Mouse (Mus musculus) common myeloid progenitor, adult 5-6 weeks (primary cell): ENCODE measurements around the gene St6gal1. TPM values are rescaled to one million over a fixed set of nuclear protein-coding genes. Genes with fewer than 3 reads are reported as not detected.

Experiments used
- ATAC-seq: replicated peaks from 2 replicates; pipeline ENCODE4 v1.8.0; 2016; ENCODE audit warnings: low read depth, mild to moderate bottlenecking, moderate TSS enrichment, inconsistent platforms; ENCODE audit not compliant: poor library complexity, severe bottlenecking
- total RNA-seq: library from RNA; stranded (forward); fragments of 200-1000, 187-1606 nt; gene quantifications from 2 replicates; pipeline ENCODE4 v1.2.3, GENCODE M21; 2017

St6gal1 gene
- total RNA-seq, 1 experiment from 2014 or later = 0.41 TPM

DNA sequence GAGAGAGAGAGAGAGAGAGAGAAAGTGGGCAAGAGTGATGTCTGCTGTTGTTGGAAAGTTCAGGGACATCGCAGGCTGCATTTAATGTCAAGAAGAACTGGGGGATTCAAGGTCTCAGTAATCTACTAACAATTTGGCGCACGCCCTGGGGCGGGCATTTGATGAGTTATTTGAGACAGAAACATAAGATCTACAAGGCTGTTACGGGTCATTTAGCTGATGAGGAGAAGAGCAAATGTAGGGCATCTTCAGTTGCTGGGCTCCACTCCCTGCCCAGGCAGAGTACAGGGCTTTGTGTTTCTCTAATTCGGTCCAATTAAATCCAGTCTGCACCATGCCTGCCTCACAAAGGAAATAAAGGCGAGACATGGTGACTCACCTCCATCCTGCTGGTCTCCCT, 19.9 kb downstream of the St6gal1 start:
- no peak for ATAC-seq

DNA sequence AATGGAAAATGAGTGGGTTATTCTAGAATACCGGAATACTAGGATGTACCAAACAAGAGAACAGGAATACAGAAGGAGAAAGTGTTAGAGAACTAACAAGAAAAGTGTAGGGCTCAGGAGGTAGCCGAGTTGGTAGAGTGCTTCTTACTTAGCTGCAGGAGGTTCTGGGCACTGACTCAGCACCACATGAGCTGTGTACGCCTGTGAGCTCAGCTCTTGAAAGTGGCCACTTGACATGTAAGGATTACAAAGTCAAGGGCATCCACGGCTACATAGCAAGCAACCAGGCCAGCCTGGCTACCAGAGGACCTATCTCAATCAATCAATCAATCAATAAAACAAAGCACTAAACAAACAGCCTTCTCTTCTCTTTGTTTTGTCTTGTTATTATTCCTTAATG, 24.7 kb downstream of the St6gal1 start:
- no peak for ATAC-seq

DNA sequence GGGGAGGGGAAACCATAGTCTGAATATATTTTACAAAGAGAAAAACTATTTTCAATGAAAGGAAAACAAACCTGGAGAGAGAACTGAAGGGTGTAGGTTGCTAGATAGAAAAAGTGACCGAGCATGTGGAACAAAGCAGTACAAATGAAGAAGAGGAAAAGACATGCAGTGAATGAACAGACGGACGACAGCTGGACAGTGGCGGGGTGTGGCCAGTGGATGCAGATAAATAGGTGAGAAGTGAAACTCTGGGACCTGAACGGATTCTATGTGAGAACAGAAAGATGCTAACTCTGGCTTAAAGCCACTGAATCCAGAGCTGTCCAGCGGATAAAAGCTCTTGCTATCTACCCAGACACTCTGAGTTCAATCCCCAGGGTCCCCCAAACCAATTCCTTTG, 25.2 kb downstream of the St6gal1 start:
- ATAC-seq = no peak

DNA sequence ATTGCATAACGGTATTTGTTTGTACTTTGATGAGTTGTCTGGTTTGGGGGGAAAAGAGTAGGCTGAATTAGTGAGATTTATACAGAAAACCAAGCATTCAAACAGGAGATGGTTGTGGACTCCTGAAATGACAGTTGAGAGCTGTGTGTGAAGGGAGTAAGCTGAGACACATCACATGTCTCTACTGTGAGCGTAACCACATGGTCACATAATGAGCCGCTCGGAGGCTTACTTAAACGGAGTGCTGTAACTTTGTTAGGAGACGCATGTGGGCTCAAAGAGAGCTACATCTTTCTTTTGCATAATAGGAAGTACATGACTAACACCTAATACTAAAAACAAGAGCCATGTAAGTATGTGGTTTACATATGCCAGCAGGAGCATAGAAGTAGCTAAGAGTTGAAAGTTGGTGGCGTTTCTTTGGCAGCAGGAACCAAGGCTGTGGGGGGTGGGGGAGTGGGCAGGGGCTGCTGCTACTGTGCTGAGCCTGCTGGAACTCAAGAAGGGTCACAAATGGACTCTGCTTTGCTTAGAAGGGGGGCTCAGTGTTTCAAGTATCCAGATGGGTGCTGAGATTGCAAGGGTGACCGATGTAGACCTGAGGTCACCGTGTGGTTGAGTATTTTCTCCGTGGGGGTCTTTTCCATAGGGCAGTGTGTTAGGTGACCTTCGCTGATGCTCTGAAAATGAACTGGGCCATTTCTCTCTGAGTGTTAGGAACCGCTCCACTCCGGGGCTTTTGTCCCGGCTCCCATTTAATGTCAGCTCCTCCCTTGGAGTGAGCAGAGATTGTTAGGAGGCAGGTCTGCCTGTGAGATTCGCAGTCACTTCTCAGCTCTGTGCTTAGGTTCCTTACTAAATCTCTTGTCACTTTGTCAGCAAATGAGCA, 26.3 kb downstream of the St6gal1 start:
- ATAC-seq = no peak

DNA sequence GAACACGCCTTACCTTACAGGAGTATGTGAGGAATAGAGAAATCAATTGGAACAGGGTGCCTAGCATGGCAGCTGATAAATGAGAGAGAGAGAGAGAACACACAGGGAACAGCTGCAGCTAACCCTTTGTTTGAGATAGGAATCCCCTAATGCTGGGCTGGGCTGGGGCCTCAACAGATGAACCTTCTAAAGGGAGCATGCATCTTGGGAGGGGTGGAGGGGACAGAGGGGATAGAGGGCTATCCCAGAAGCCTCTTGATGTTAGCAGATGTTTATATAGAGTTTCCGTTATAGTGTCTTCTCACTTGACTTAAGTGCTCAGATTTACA, 26.9 kb downstream of the St6gal1 start:
- ATAC-seq = no peak

DNA sequence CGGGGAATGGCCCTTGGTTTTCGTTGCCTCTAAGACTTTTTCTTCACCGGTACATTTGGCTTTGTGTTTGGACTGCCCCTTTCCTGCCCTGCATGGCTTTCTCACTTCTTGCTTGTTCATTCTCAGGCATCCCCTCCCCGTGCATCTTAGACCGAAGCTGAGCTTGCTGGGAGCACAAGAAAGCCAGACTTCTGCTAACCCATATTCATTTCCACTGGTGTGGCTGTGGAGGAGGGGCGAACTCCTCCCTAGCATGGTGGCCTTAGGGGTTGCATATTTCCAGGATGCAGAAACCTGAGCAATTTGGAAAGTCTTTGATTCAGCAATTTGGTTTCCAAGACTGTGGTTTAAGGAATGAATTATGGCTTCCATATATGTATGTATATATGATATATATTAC, 29.1 kb downstream of the St6gal1 start:
- ATAC-seq = no peak

DNA sequence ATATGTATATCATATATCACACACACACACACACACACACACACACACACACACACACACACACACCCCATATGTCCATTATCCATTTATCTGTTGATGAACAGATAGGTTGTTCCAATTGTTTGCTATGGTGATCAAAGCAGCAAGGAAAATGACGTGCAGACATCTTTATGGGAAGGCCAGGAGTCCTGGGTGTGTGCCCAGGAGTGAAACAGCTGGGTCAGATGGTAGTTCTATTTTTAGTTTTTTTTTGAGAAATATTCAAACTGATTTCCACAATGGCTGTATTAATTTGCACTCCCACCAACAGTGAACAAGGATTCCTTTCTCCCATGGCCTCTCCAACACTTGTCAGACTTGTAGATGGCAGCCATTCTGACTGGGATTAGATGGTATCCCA, 29.5 kb downstream of the St6gal1 start:
- ATAC-seq = no peak

DNA sequence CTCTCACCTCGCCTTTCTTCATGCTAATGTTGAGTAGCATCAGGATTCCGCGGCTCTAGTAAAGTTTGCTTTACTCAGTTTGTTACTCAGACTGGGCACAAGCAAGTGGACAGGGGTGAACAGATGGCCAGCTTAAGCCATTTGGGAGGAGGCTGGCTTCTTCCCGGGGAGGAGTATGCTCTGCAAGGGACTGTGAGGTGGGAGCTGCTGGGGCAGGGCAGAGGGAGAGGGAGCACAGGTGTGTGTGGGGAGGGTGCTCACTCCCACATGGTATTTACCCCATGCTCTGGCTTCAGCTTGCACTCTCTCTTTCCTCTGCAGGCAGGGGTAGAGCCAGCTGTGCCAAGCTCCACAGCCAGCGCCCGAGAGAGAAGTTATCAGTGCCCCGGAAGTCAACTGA, 32.1 kb downstream of the St6gal1 start:
- ATAC-seq = no peak

DNA sequence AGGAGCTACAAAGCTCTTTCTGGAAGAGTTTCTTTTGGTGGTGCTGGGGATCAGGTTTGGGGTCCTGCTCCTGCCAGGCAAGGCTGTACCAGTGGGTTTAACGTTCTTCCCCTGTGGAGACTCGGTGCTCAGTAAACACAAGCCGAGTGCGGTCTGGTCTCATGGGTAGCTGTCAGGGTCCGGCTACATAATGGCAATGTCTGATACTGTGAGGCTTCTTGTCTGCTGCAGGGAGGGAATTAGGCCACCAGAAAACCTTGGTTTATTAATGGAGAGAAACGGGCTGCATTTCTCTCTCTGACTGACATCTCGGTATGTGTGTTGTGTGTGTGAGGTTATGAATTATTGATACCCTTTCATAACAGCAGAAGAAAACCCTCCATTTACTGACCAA, 33.9 kb downstream of the St6gal1 start:
- ATAC-seq = no peak

DNA sequence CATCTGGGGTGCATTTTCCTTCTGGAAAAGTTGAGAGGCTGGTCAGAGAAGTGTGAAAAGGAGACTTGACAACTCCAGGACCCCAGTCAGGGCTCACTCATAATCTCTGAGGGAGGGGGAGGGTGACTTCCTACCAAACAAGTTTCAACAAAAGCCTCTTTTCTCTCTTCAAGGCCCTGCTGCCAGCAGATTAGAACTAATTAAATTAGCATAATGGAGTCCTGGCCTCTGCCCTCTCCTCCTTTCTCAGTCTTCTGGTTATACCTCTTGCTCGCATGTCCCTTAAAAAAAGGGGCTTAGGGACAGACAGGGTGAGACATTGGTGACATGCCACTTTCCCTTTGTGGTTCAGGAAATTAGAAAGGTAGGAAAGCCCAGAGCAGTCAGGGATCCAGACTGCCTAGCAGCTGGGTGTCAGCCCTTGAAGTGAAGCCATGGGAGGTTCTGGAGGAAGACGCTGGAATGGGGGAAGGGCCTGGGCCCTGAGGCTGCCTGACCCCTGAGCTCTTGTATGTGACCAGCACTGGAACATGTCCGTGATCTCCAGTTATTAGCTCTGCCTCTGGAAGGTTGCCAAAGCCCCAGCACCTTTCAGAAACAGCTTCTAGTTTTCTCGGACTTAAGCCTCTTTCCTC, 34.4 kb downstream of the St6gal1 start:
- ATAC-seq = no peak

DNA sequence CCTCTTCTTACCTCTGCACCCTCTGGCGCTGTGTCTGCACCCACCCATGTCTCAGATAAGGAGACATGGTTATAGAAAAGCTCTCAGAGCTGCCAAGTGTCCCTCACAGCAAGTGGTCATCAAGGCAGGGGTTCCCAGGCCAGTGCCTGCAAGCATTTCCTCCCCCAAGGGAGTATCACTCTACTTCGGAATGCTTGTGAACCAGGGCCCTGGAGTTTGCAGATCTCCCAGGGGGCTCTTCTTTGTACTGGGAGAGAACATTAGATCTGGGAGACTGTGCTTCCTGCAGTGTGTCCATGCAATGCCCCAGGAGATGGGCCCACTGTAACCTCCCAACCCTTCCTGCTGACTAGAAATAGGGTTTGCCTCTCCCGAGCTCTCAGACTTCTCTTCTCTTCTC, 35.0 kb downstream of the St6gal1 start:
- no peak for ATAC-seq

DNA sequence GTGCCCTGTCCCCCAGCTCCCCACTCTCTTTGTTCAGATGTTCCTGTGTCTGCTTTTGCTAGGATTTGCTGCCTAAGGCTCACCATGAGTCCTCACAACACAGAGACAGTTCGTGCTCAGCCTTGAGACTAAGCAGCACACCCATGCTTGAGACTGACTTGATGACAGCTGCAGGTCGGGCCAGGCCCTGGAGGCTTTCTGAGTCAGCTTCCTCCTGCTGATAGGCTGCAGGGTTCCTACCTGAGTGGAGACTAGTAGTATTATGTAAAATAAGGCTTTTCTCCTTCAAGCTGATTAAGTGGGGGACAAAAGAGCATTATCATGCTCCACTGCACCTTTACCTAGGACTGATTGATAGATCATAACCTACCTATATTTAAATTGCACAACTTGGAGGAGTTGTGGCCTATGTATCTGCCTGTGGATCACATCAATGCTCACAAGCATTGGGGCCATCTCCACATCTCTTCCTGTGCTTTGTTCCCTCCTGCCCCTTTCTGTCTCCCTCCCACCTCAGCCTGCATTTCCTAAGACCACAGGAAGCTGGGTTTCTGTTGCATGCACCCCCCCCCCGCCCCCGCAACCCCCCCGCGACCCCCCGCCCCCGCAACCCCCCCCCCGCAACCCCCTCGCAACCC, 37.7 kb downstream of the St6gal1 start:
- no peak for ATAC-seq

DNA sequence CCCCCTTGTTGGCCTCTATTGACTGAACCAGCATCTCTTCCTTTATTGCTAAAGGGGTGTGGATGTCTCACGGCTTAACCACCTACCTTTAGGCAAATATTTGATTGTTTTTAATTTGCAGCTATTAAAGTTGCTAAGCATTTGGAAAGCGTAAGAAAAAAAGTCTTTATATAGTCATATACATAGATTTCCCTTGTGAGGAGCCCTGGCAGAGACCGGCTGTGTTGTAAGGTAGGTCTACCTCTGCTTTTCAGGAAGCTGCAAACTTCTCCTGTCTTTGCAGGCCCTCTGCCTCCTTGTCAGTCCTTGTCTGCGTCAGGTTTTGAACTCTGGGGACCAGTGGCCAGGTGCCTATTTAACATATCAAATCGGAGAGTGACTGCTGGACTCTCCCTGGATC, 38.3 kb downstream of the St6gal1 start:
- ATAC-seq = no peak

DNA sequence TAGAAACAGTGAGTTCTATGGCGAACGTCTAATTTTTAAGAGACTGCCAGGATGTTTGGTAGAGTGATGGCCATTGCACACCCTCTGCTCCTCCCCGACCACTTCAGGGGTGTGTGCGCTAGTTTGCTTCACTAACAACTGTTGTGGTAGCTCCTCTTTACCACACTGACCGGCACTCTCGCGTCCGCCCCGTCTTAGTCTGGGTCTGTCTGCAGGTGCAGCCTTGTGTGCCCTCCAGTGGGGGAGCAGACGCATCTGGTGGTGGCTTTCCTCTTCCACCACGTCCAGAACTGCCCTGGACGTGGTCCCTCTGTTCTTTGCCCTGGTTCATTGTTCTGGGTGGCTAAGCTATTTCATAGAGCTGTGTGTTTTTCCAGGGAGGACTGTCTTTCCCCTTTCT, 40.5 kb downstream of the St6gal1 start:
- ATAC-seq = no peak

DNA sequence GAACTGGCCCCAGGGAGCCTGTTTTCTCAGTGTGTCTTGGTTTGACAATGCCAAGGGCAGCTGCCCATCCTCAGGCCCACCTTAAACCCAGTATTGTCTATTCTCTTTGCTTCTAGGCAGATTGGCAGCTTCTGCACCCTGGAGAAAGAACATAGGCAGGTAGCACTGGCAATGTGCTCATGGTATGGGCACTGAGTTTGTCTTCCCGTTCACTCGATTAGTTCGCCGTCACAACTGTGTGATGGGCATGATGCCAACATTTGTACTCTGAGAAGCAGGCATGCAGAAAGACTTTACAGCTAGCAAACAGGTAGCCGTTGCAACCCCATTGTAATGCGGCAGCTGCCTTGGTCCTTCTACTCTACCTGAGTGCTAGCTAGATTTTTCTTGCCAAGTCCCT, 40.9 kb downstream of the St6gal1 start:
- no peak for ATAC-seq

DNA sequence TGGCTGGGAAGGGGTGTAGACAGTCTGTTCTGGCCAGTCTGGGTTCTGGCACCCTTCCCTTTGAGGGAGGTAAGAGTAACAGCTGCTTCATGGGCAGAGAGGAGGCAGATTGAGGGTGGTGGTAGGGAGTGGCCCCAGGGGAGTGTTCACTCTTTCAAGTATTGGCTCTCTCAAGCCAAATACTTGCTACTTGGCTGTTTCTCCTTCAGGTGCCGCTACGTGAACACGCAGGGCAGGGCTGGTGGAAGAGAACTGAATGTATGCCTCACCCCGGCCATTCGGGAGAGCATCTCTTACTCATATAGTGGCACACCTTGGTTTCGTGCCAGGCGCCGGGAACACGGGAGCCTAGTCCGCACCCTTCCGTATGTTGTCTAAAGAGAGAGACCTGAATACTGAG, 41.8 kb downstream of the St6gal1 start:
- no peak for ATAC-seq

DNA sequence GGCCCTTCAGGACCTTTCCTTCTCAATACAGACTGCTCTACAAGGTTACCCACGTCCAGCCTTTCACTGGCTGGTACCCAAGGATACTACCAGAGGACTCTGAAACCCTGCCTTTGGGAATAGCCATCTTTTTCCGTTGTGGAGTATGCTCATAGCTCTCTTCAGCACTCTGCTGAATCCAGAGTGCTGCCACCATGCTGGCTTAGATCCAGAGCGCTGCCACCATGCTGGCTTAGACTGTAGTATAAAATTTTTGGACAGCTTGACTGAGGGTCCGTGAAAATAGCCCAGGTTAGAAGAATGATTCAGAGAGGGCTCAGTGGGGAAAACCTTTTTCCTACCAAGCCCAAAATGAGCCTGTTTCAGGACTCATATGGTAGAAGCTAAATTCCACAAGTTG, 42.4 kb downstream of the St6gal1 start:
- ATAC-seq = no peak

DNA sequence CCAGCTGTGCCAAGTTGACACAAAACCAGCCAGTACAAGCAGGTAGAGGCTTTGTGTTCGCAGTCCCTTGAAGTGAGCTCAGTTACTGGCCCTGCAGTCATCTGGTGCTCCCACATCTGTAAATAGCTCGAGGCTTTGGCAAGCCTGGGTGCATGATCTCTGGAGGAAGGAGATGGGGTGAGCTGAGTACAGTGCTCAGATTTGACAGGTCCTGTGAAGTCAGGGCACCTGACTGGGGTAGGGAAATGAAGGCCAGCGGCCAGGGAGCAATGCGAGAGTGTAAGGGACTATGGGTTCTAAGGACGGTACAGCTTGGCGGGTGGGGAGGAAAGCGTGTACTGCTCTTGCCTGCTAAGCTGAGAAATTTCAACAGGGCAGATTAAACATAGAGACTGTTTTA, 43.7 kb downstream of the St6gal1 start:
- ATAC-seq = no peak

DNA sequence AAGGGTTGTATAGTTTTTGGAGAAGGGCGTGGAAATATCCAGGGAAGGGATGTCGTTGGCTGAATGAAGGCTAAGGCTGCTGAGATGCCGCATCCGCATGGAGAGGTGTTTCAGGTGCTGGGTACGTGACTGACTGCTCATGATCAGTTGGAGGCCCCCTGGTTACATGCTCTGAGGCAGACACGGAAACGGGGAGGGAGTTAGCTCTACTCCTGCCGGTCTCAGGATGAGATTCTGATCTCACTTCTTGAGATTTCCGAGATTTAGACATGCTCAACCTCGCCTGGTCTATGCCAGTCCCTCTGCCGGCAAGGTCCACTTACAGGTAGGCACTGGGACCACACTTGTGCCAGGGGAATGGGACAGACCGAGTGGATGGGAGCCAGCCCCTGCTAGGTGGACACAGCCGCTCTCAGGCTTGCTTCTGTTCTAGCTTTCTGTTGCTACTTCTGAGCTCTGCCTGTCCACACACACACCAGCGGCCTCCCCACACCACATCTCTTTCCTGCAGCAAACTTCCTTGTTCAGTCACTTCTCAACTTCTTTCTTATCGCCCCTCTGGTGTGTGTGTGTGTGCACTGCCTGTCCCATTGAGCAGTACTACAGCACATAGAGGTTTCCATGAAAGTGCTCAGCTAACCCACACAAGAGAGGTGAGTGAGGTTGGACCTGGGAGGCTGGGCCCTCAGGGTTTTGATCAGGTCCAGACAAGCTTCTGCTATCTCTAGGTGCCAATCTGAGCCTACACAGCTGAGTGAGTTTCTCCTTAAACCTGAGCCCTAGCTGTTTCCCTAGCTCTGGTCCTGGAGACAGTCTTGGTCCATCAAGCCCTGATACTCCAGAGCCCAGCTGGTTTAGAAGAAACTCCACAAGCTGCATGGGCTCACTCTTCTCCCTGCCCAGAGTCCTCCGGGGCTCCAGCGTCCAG, 44.8 kb downstream of the St6gal1 start:
- ATAC-seq = peak; percentile 71
